Mouse (Mus musculus): ENCODE data around the gene Tubb2a. TPM values are rescaled to one million over a fixed set of nuclear protein-coding genes. Genes with fewer than 3 reads are reported as not detected.
A peak's percentile ranks its signal among the peaks of the same experiment; 100 is the strongest.

Gene Tubb2a
- polyA plus RNA-seq, 1 experiment from 2014 or later, result 960 TPM

DNA sequence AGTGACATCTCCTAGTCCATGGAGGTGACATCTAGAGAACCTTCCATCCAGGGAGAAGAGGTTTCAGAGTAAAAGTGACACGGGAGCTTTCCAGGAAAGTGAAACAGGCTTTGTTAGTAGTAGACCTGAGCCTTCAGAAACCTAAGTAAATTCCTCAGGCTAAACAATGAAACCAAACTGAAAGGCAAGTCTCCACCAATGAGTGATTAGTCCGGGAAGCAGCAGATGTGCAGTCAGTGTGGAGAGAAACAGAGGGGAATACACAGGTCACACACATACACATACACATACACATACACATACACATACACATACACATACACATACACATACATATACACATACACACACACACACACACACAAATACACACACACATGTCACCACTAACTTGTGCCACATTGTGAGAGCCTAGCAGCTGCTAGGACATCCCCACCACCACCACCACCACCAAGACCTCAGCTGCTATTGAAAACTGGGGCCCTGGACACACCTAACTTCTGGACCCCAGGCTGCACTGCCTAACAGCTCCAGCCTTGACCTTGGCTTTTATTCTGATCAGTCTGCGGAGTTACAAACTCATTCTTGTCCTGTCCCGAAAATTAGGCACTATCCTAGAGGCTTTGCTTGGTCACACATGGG, 31.3 kb upstream of the Tubb2a start:
- H3K4me1 ChIP-seq, result no peaks in the 10 kb centered on the region
- H3K9ac ChIP-seq, result no peak overlapping the region
- H3K36me3 ChIP-seq, result no peaks in the 10 kb centered on the region
- WGBS, result 82% methylated on average over 4 of the region's 4 CpGs
- H3K27me3 ChIP-seq (replicated peaks), result no peaks in the 10 kb centered on the region
- no peak overlapping the region for H3K4me2 ChIP-seq (replicated peaks)
- no peak overlapping the region for H3K27ac ChIP-seq
- no peak overlapping the region for H3K4me3 ChIP-seq
- no peaks in the 10 kb centered on the region for H3K9me3 ChIP-seq
- no peak for ATAC-seq (ENCODE audit: low FRiP score, low read depth)

DNA sequence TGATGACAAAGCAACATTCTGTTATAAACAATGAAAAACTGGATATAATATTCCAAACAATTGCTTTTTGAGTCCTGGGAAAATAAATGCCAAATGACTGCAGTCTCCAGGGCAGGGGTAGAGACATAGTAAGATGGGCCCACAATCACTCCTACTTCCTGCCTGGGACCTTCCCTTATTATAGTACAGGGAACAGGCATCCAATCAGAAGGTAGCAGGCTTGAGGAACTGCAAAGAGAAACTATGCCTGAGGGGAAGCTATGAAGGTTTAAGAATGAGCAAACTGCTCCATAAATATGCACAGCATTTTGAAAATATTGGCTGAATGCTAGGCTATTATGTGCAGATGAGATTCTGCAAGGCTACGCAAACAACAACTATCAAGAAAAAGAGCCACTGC, 29.2 kb upstream of the Tubb2a start:
- Histone ChIP-seq H3K9ac (no peak overlapping the region), H3K4me3 (no peak overlapping the region), H3K36me3 (no peaks in the 10 kb centered on the region), H3K4me1 (no peaks in the 10 kb centered on the region), H3K27me3 (replicated peaks) (no peaks in the 10 kb centered on the region), H3K27ac (no peak overlapping the region), H3K9me3 (no peaks in the 10 kb centered on the region), H3K4me2 (replicated peaks) (no peak overlapping the region)
- no peak for ATAC-seq (ENCODE audit: low FRiP score, low read depth)
- WGBS, result 96% methylated on average over 1 of the region's 1 CpGs

DNA sequence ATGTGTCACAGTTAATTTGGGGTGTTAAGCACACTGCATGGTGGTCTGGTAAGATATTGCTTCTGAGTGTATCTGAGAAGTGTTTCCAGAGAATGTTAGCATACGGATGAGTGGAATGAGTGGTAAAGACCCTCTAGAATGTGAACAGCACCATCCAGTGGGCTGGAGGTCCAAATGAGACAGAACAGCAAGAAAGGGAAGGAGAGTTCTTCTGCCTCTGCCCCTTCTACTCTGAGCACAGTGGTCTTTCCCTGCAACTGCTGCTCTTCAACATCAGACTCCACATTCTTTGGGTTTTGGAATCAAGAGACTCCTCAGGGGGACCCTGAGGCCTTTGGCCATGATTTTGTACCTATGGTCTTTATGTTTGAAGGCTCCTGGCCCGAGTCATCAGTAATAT, 28.4 kb upstream of the Tubb2a start:
- no peak for ATAC-seq (ENCODE audit: low FRiP score, low read depth)
- no peak overlapping the region for H3K9ac ChIP-seq
- H3K9me3 ChIP-seq, result no peaks in the 10 kb centered on the region
- H3K27ac ChIP-seq, result no peak overlapping the region
- H3K36me3 ChIP-seq, result no peaks in the 10 kb centered on the region
- no peak overlapping the region for H3K4me2 ChIP-seq (replicated peaks)
- no peaks in the 10 kb centered on the region for H3K27me3 ChIP-seq (replicated peaks)
- WGBS, result 93% methylated on average over 2 of the region's 2 CpGs
- no peaks in the 10 kb centered on the region for H3K4me1 ChIP-seq
- no peak overlapping the region for H3K4me3 ChIP-seq

DNA sequence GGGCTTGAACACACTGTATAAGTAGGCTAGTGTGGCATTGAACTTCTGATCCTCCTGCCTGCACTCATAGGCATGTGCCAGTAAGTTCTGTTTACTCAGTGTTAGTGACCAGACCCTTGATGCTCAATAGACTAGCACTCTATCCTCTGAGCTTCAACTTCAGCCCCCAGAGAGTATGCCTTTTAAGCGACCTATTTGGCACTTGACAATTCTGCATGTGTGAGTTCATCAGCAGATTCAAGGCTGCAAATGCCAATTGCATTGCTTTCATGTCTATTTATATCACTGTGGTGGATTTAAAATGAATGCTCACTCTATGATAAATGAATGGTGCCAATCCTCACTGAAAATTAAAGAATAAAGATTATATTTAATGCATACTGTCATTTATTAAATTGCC, 27.6 kb upstream of the Tubb2a start:
- 69% methylated on average over 1 of the region's 1 CpGs for WGBS
- Histone ChIP-seq H3K27ac (no peak overlapping the region), H3K27me3 (replicated peaks) (no peaks in the 10 kb centered on the region), H3K4me2 (replicated peaks) (no peak overlapping the region), H3K36me3 (no peaks in the 10 kb centered on the region), H3K4me3 (no peak overlapping the region), H3K4me1 (no peaks in the 10 kb centered on the region), H3K9me3 (no peaks in the 10 kb centered on the region), H3K9ac (no peak overlapping the region)
- ATAC-seq (ENCODE audit: low FRiP score, low read depth), result no peak

- no peak overlapping the region for H3K4me3 ChIP-seq
- H3K27ac ChIP-seq, result no peak overlapping the region
- WGBS, result 88% methylated on average over 9 of the region's 9 CpGs
- no peak overlapping the region for H3K4me2 ChIP-seq (replicated peaks)
- no peaks in the 10 kb centered on the region for H3K27me3 ChIP-seq (replicated peaks)
- no peak overlapping the region for H3K9ac ChIP-seq
- H3K9me3 ChIP-seq, result no peaks in the 10 kb centered on the region
- H3K36me3 ChIP-seq, result no peaks in the 10 kb centered on the region
- H3K4me1 ChIP-seq, result peaks cover 1% of the 10 kb centered on the region; the same call in 1 of the 2 replicates
- no peak for ATAC-seq (ENCODE audit: low FRiP score, low read depth)
Observed at GRCm38 (mm10) chr13:34101908-34102307, 24.1 kb upstream of the Tubb2a start.

DNA sequence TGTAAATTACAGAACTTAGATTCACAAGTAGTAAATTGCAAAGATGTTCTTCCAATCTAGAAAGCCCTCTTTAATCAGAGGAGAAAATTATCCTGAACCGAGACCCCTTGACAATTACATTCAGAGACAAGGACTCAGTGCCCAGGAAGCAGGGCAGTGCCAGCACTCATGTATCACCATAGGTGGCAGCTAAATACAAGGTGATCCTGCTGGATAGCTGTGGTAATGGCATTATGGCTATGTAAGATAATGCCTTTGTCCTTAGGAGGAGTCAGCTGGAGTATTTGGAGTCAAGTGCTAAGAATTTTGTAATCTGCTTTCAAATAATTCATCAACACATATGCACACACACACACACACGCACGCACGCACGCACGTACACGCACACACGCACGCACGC, 23.4 kb upstream of the Tubb2a start:
- Histone ChIP-seq H3K36me3 (no peaks in the 10 kb centered on the region), H3K4me3 (no peak overlapping the region), H3K27me3 (replicated peaks) (no peaks in the 10 kb centered on the region), H3K4me2 (replicated peaks) (no peak overlapping the region), H3K4me1 (peaks cover 6% of the 10 kb centered on the region), H3K27ac (no peak overlapping the region), H3K9ac (no peak overlapping the region), H3K9me3 (no peaks in the 10 kb centered on the region)
- WGBS, result 93% methylated on average over 10 of the region's 10 CpGs
- ATAC-seq (ENCODE audit: low FRiP score, low read depth), result no peak

GRCm38 (mm10) chr13:34100733-34101132, 22.9 kb upstream of the Tubb2a start:
- Histone ChIP-seq H3K27me3 (replicated peaks) (no peaks in the 10 kb centered on the region), H3K9ac (no peak overlapping the region), H3K27ac (no peak overlapping the region), H3K4me1 (peaks cover 11% of the 10 kb centered on the region), H3K9me3 (no peaks in the 10 kb centered on the region), H3K4me2 (replicated peaks) (no peak overlapping the region), H3K4me3 (no peak overlapping the region), H3K36me3 (no peaks in the 10 kb centered on the region)
- ATAC-seq (ENCODE audit: low FRiP score, low read depth), result no peak
- WGBS, result 88% methylated on average over 3 of the region's 3 CpGs

GRCm38 (mm10) chr13:34097086-34097485, 19.3 kb upstream of the Tubb2a start:
- WGBS, result 57% methylated on average over 3 of the region's 3 CpGs
- Histone ChIP-seq H3K4me2 (replicated peaks) (no peak overlapping the region), H3K4me1 (peaks cover 11% of the 10 kb centered on the region), H3K9me3 (no peaks in the 10 kb centered on the region), H3K27ac (no peak overlapping the region), H3K36me3 (no peaks in the 10 kb centered on the region), H3K27me3 (replicated peaks) (no peaks in the 10 kb centered on the region), H3K4me3 (no peak overlapping the region), H3K9ac (no peak overlapping the region)
- no peak for ATAC-seq (ENCODE audit: low FRiP score, low read depth)

GRCm38 (mm10) chr13:34096455-34096854, 18.6 kb upstream of the Tubb2a start:
- H3K9ac ChIP-seq, result no peak overlapping the region
- 66% methylated on average over 4 of the region's 4 CpGs for WGBS
- ATAC-seq (ENCODE audit: low FRiP score, low read depth), result peak; percentile 59
- H3K36me3 ChIP-seq, result no peaks in the 10 kb centered on the region
- peaks cover 11% of the 10 kb centered on the region for H3K4me1 ChIP-seq
- no peaks in the 10 kb centered on the region for H3K27me3 ChIP-seq (replicated peaks)
- H3K4me2 ChIP-seq (replicated peaks), result 0 out of 2 replicates have a peak overlapping the region, but pooled peaks have one; percentile 30
- H3K4me3 ChIP-seq, result no peak overlapping the region
- no peaks in the 10 kb centered on the region for H3K9me3 ChIP-seq
- peak overlapping the region; percentile 9; the same call in 1 of the 2 replicates for H3K27ac ChIP-seq

GRCm38 (mm10) chr13:34095542-34096435, 18.0 kb upstream of the Tubb2a start:
- Histone ChIP-seq H3K27ac (peak overlapping the region; percentile 9; the same call in 1 of the 2 replicates), H3K4me1 (peaks cover 11% of the 10 kb centered on the region), H3K9me3 (no peaks in the 10 kb centered on the region), H3K36me3 (no peaks in the 10 kb centered on the region), H3K9ac (no peak overlapping the region), H3K4me3 (no peak overlapping the region), H3K27me3 (replicated peaks) (no peaks in the 10 kb centered on the region), H3K4me2 (replicated peaks) (peak overlapping the region; percentile 30)
- peak; percentile 94 for ATAC-seq (ENCODE audit: low FRiP score, low read depth)
- WGBS, result 27% methylated on average over 7 of the region's 7 CpGs

DNA sequence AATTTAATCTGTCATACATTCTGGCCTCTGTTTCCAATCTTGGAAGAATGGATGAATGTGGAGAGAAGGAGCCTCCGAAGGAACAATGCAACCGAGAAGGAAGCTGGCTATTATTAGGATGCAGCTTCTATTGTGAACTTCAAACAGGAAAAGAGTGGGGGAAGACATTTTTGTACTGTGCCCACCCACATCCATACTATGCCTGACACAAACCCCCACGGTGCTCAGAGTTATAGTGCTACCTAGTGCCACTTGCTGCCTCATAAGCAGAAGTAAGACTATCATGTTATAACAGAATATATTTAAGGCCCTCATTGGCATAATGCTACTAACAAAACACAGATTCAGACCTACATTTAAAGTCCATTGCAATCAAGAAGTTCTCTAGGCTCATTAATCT, 11.6 kb upstream of the Tubb2a start:
- Histone ChIP-seq H3K4me1 (peaks cover 25% of the 10 kb centered on the region), H3K27me3 (replicated peaks) (no peaks in the 10 kb centered on the region), H3K9ac (no peak overlapping the region), H3K4me2 (replicated peaks) (no peak overlapping the region; the same call in 1 of the 2 replicates), H3K9me3 (no peaks in the 10 kb centered on the region), H3K27ac (no peak overlapping the region), H3K36me3 (no peaks in the 10 kb centered on the region), H3K4me3 (no peak overlapping the region)
- ATAC-seq (ENCODE audit: low FRiP score, low read depth), result no peak
- 65% methylated on average over 3 of the region's 3 CpGs for WGBS

DNA sequence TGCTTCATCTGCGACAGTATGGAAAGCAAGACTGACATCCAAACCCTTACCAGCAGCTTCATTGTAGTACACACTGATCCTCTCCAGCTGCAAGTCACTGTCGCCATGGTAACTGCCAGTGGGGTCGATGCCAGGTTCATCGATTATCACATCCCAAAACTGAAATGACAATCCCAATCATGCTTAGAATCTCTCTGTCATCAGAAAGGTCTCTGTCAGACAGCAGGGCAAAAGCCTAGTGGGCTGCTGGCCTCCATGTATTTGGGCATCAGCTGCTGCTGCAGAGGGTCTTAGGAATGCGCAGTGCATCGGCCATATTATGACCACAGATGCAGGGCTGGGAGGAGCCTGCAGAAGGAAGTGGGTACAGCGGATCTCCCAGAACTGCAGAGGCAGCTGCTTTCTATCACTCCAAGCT, 11.1 kb upstream of the Tubb2a start:
- Histone ChIP-seq H3K9me3 (no peaks in the 10 kb centered on the region), H3K36me3 (no peaks in the 10 kb centered on the region), H3K4me1 (peaks cover 25% of the 10 kb centered on the region), H3K9ac (no peak overlapping the region), H3K4me2 (replicated peaks) (peak overlapping the region; percentile 19; the same call in 1 of the 2 replicates), H3K27me3 (replicated peaks) (no peaks in the 10 kb centered on the region), H3K4me3 (no peak overlapping the region), H3K27ac (0 out of 2 replicates have a peak overlapping the region, but pooled peaks have one; percentile 20)
- ATAC-seq (ENCODE audit: low FRiP score, low read depth), result peak; percentile 81
- 52% methylated on average over 7 of the region's 7 CpGs for WGBS
